Mouse (Mus musculus) heart, embryonic 13.5 days (tissue): ENCODE measurements around the gene Apobec3. TPM values are rescaled to one million over a fixed set of nuclear protein-coding genes. Genes with fewer than 3 reads are reported as not detected.

Source experiments
- ATAC-seq: fragments of 200-750 bp; cut with Nextera tagmentation; 2 replicates; pipeline ENCODE4 v1.8.0; 2017; ENCODE audit warnings: moderate TSS enrichment; ENCODE audit not compliant: insufficient number of reproducible peaks, low FRiP score, low TSS enrichment; ENCODE audit errors: extremely low read depth
- H3K27ac ChIP-seq: fragments of 300-500 bp; sonication (generic); replicated peaks from 2 replicates; pipeline ENCODE4 v1.5.1; 2015; ENCODE audit warnings: moderate library complexity, mild to moderate bottlenecking, inconsistent platforms
- H3K27me3 ChIP-seq: fragments of 300-500 bp; sonication (generic); replicated peaks from 2 replicates; pipeline ENCODE4 v1.6.1; 2015; ENCODE audit warnings: mild to moderate bottlenecking, inconsistent platforms
- H3K36me3 ChIP-seq: fragments of 300-500 bp; sonication (generic); 2 replicates; pipeline ENCODE4 v1.6.1; 2015; ENCODE audit warnings: mild to moderate bottlenecking, inconsistent platforms
- H3K4me1 ChIP-seq: fragments of 300-500 bp; sonication (generic); 2 replicates; pipeline ENCODE4 v1.6.1; 2015; ENCODE audit warnings: inconsistent platforms
- H3K4me2 ChIP-seq: fragments of 300-500 bp; sonication (generic); 2 replicates; pipeline ENCODE4 v1.6.1; 2015; ENCODE audit warnings: inconsistent platforms, mild to moderate bottlenecking, moderate library complexity
- H3K4me3 ChIP-seq: fragments of 300-500 bp; sonication (generic); 2 replicates; pipeline ENCODE4 v1.5.1; 2015; ENCODE audit warnings: moderate library complexity, mild to moderate bottlenecking, inconsistent platforms
- H3K9ac ChIP-seq: fragments of 300-500 bp; sonication (generic); 2 replicates; pipeline ENCODE4 v1.6.1; 2015; ENCODE audit warnings: inconsistent platforms, mild to moderate bottlenecking, moderate library complexity
- H3K9me3 ChIP-seq: fragments of 300-500 bp; sonication (generic); 2 replicates; pipeline ENCODE4 v1.6.1; 2016; ENCODE audit warnings: inconsistent platforms
- WGBS: fragments of 180-500 bp; shearing (Covaris S2); methylation state at CpG from one replicate; pipeline ENCODE4 v1.1.7; 2015; ENCODE audit warnings: mixed read lengths; 5-methylcytosine and 5-hydroxymethylcytosine counted together
- polyA plus RNA-seq: library from polyadenylated mRNA; unstranded; fragments of >200 nt; fragmentation: Nextera tagmentation; extraction: Ambion mirVana; gene quantifications from 2 replicates; pipeline ENCODE4 v1.2.1, GENCODE M21; 2015

Gene Apobec3
- 13.5 and 13.9 TPM in 2 replicates for polyA plus RNA-seq

- H3K27ac ChIP-seq = peak within 1 kb of the TSS; percentile 71
- H3K36me3 ChIP-seq = no peaks in the 10 kb centered on the region
- peak within 1 kb of the TSS; percentile 68 for H3K4me3 ChIP-seq
- peak within 1 kb of the TSS; percentile 80 for H3K9ac ChIP-seq
- peak; percentile 28; the same call in 1 of the 2 replicates for ATAC-seq
- H3K9me3 ChIP-seq = no peaks in the 10 kb centered on the region
- H3K27me3 ChIP-seq = peaks cover 21% of the 10 kb centered on the region; the same call in 1 of the 2 replicates
- peaks cover 19% of the 10 kb centered on the region for H3K4me1 ChIP-seq
- peak within 1 kb of the TSS; percentile 80 for H3K4me2 ChIP-seq
- WGBS = 2% methylated on average over 20 of the region's 20 CpGs
These were observed at the start of gene Apobec3 for GRCm38 (mm10) chr15:79891436-79892212. Apobec3 (plus strand) TSS chr15:79891659.

- peaks cover 11% of the 10 kb centered on the region for H3K4me1 ChIP-seq
- H3K27ac ChIP-seq = no peak overlapping the region
- no peak overlapping the region for H3K4me2 ChIP-seq
- no peaks in the 10 kb centered on the region for H3K9me3 ChIP-seq
- no peaks in the 10 kb centered on the region for H3K36me3 ChIP-seq
- no peak overlapping the region for H3K9ac ChIP-seq
- no peak overlapping the region for H3K4me3 ChIP-seq
- peaks cover 8% of the 10 kb centered on the region for H3K27me3 ChIP-seq
- no peak for ATAC-seq
- 86% methylated on average over 3 of the region's 3 CpGs for WGBS
These were observed 48.5 kb upstream of the Apobec3 start for GRCm38 (mm10) chr15:79842985-79843384.

GRCm38 (mm10) chr15:79845986-79846385 is 45.5 kb upstream of the Apobec3 start:
- 63% methylated on average over 4 of the region's 4 CpGs for WGBS
- Histone ChIP-seq H3K4me1 (peaks cover 12% of the 10 kb centered on the region), H3K27me3 (no peaks in the 10 kb centered on the region), H3K36me3 (no peaks in the 10 kb centered on the region), H3K9me3 (peaks cover 5% of the 10 kb centered on the region; the same call in 1 of the 2 replicates), H3K4me3 (no peak overlapping the region), H3K4me2 (no peak overlapping the region), H3K27ac (no peak overlapping the region), H3K9ac (no peak overlapping the region)
- no peak for ATAC-seq

GRCm38 (mm10) chr15:79847100-79847499 is 44.4 kb upstream of the Apobec3 start:
- Histone ChIP-seq H3K9me3 (peaks cover 5% of the 10 kb centered on the region; the same call in 1 of the 2 replicates), H3K27me3 (no peaks in the 10 kb centered on the region), H3K27ac (peak overlapping the region; percentile 8; the same call in 1 of the 2 replicates), H3K4me3 (no peak overlapping the region), H3K4me2 (no peak overlapping the region), H3K36me3 (no peaks in the 10 kb centered on the region), H3K4me1 (peaks cover 12% of the 10 kb centered on the region), H3K9ac (0 out of 2 replicates have a peak overlapping the region, but pooled peaks have one; percentile 25)
- ATAC-seq = no peak
- WGBS = 17% methylated on average over 5 of the region's 5 CpGs

- no peaks in the 10 kb centered on the region for H3K27me3 ChIP-seq
- H3K4me2 ChIP-seq = no peak overlapping the region
- H3K9ac ChIP-seq = no peak overlapping the region
- 88% methylated on average over 2 of the region's 2 CpGs for WGBS
- peaks cover 5% of the 10 kb centered on the region; the same call in 1 of the 2 replicates for H3K9me3 ChIP-seq
- no peak overlapping the region for H3K27ac ChIP-seq
- ATAC-seq = no peak
- H3K36me3 ChIP-seq = no peaks in the 10 kb centered on the region
- no peak overlapping the region for H3K4me3 ChIP-seq
- H3K4me1 ChIP-seq = peaks cover 12% of the 10 kb centered on the region
These were observed 41.3 kb upstream of the Apobec3 start for GRCm38 (mm10) chr15:79850143-79850542.

GRCm38 (mm10) chr15:79858979-79859378 is 32.5 kb upstream of the Apobec3 start:
- Histone ChIP-seq H3K4me3 (no peak overlapping the region), H3K4me1 (peaks cover 5% of the 10 kb centered on the region; the same call in 1 of the 2 replicates), H3K27me3 (no peaks in the 10 kb centered on the region), H3K9me3 (no peaks in the 10 kb centered on the region), H3K36me3 (no peaks in the 10 kb centered on the region), H3K4me2 (no peak overlapping the region), H3K27ac (no peak overlapping the region), H3K9ac (no peak overlapping the region)
- no peak for ATAC-seq
- WGBS = 43% methylated on average over 5 of the region's 5 CpGs

- H3K36me3 ChIP-seq = no peaks in the 10 kb centered on the region
- no peaks in the 10 kb centered on the region for H3K27me3 ChIP-seq
- ATAC-seq = no peak
- no peak overlapping the region for H3K4me2 ChIP-seq
- H3K27ac ChIP-seq = no peak overlapping the region
- peaks cover 5% of the 10 kb centered on the region; the same call in 1 of the 2 replicates for H3K4me1 ChIP-seq
- H3K9ac ChIP-seq = no peak overlapping the region
- H3K9me3 ChIP-seq = no peaks in the 10 kb centered on the region
- no peak overlapping the region for H3K4me3 ChIP-seq
- WGBS = 77% methylated on average over 9 of the region's 9 CpGs
These were observed 31.6 kb upstream of the Apobec3 start for GRCm38 (mm10) chr15:79859821-79860220.

- WGBS = 66% methylated on average over 3 of the region's 3 CpGs
- no peaks in the 10 kb centered on the region for H3K4me1 ChIP-seq
- H3K9ac ChIP-seq = no peak overlapping the region
- H3K9me3 ChIP-seq = peaks cover 7% of the 10 kb centered on the region
- H3K27me3 ChIP-seq = no peaks in the 10 kb centered on the region
- H3K4me3 ChIP-seq = no peak overlapping the region
- H3K4me2 ChIP-seq = no peak overlapping the region
- no peak for ATAC-seq
- H3K27ac ChIP-seq = no peak overlapping the region
- H3K36me3 ChIP-seq = no peaks in the 10 kb centered on the region
These were observed 24.0 kb upstream of the Apobec3 start for GRCm38 (mm10) chr15:79867260-79868002.

- ATAC-seq = no peak
- peaks cover 5% of the 10 kb centered on the region for H3K4me1 ChIP-seq
- peaks cover 7% of the 10 kb centered on the region for H3K9me3 ChIP-seq
- no peak overlapping the region for H3K27ac ChIP-seq
- WGBS = 83% methylated on average over 8 of the region's 8 CpGs
- H3K36me3 ChIP-seq = no peaks in the 10 kb centered on the region
- no peaks in the 10 kb centered on the region for H3K27me3 ChIP-seq
- no peak overlapping the region for H3K4me3 ChIP-seq
- no peak overlapping the region for H3K4me2 ChIP-seq
- H3K9ac ChIP-seq = no peak overlapping the region
These were observed 17.9 kb upstream of the Apobec3 start for GRCm38 (mm10) chr15:79873545-79873944.

- H3K4me3 ChIP-seq = no peak overlapping the region
- no peaks in the 10 kb centered on the region for H3K36me3 ChIP-seq
- 48% methylated on average over 2 of the region's 2 CpGs for WGBS
- no peak overlapping the region for H3K9ac ChIP-seq
- H3K4me2 ChIP-seq = no peak overlapping the region
- peaks cover 7% of the 10 kb centered on the region for H3K9me3 ChIP-seq
- H3K27me3 ChIP-seq = no peaks in the 10 kb centered on the region
- ATAC-seq = no peak
- no peak overlapping the region for H3K27ac ChIP-seq
- H3K4me1 ChIP-seq = peaks cover 10% of the 10 kb centered on the region
These were observed 17.5 kb upstream of the Apobec3 start for GRCm38 (mm10) chr15:79873995-79874394.

GRCm38 (mm10) chr15:79875261-79875995 is 16.0 kb upstream of the Apobec3 start:
- no peaks in the 10 kb centered on the region for H3K27me3 ChIP-seq
- H3K4me1 ChIP-seq = peaks cover 22% of the 10 kb centered on the region
- H3K4me3 ChIP-seq = no peak overlapping the region
- 0 out of 2 replicates have a peak, but pooled peaks cover 3% of the 10 kb centered on the region for H3K9me3 ChIP-seq
- ATAC-seq = no peak
- H3K9ac ChIP-seq = no peak overlapping the region
- H3K27ac ChIP-seq = no peak overlapping the region
- 80% methylated on average over 18 of the region's 18 CpGs for WGBS
- H3K4me2 ChIP-seq = no peak overlapping the region
- H3K36me3 ChIP-seq = no peaks in the 10 kb centered on the region
